Mouse (Mus musculus): ENCODE measurements around the gene Efhd2.
A peak's percentile ranks its signal among the peaks of the same experiment; 100 is the strongest.

Efhd2 gene

GRCm38 (mm10) chr4:141853437-141853836, 21.3 kb downstream of the Efhd2 start:
- peak; percentile 76 for DNase-seq

DNA sequence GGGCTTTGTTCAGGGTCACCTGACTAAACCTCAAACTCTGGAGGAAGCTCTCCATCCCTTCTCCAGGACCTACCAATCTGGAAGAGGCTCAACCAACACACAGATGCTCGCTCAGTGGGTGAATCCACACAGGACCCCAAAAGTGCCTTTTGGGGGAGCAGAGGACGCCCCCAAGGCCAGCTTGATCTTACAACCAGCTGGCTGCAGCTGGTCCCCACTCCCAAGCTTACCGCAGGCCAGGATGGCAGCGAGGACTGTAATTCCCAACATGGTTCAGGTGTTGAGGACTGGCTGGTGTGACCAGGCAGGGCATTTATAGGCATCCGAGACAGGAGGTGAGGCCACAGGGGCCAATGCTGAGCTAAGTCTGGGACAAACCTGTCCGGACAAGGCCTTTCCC, 28.7 kb downstream of the Efhd2 start, which contains the start of gene Ctrc:
Ctrc (minus strand) TSS at position 361 of the 400 bp plus-strand sequence.
- DNase-seq, result peak; percentile 4

DNA sequence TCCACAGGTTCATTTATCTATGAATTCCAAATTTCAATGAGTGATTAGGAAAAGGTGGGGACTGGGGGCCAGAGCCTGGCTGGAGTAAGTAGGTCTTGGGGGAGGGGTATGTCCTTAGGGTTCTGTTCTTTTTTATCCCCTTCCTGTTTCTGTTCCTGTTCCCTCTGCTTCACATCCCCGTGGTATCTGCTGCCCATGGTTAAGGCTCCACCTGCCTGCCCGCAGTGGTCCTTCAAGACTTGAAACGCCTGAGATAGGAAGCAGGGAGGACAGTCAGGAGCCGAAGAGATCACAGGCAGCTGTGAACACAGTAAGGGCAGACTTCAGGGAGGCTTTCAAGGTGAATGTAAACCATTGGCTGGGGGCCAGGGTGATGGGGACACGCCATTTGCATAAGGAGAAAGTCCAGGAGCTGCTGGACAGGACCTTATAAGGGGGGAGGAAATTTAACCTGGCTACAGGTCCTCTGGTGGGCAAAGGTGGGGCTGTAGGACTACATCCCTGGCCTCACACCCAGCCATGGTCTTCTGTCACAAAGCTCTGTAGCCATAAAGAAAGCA, 40.1 kb downstream of the Efhd2 start:
- no peak for DNase-seq

GRCm38 (mm10) chr4:141833911-141834310, 40.8 kb downstream of the Efhd2 start:
- DNase-seq, result no peak

DNA sequence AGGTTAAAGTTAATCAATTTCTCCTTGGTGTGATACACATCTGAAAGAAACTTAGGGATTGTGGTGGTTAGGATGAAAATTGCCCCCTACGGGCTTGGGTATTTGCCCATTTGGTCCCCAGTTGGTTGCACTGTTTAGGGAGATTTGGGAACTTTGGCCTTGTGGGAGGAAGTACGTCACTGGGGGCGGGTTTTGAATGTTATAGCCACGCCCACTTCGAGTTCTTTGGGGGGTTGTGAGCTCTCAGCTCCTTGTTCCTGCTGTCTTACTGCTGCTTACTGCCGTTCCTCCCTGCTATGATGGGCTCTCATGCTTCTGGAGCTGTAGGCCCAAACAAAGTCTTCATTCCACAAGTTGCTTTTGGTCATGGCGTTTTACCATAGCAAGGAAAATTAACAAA, 43.4 kb downstream of the Efhd2 start:
- DNase-seq, result no peak

- no peak for DNase-seq
Observed at GRCm38 (mm10) chr4:141830381-141830780, 44.3 kb downstream of the Efhd2 start.

DNA sequence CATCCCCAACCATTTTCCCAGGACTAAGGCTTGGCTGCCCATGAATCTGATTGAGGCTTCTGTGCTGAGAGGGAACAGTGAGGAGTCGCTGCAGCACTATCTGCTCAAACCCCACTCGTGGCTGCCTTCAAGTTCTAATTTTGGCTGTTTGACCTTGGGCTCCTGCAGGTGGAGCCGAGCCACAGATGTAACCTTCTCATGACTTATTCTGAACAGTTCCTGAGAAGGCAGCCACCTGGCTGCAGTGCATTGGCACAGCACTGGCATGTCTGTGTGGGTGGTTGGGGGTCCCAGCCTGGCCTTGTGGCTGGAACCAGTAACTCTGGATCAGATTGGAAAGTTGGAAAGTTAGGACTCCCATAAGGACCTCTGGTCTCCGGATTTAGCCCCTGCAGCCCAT, 46.5 kb downstream of the Efhd2 start:
- no peak for DNase-seq

DNA sequence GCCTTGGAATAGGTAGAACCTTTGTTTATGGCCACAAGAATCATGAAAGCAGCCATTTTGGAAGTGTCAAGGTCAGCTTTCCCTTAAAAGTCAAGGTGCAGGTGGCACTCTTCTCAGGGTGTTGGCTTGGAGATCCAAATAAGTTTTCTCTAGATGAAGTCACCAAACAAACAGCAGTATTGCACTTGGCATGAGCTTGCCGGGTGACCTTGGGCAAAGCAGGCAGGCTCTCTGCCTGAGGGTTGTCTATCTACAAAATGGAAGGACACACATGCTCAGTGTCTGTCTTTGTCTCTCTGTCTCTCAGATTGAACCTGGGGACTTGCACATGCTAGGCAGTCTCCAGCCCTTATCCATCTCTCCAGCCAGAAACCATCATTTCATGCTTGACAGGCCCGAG, 47.3 kb downstream of the Efhd2 start:
- DNase-seq, result no peak

DNA sequence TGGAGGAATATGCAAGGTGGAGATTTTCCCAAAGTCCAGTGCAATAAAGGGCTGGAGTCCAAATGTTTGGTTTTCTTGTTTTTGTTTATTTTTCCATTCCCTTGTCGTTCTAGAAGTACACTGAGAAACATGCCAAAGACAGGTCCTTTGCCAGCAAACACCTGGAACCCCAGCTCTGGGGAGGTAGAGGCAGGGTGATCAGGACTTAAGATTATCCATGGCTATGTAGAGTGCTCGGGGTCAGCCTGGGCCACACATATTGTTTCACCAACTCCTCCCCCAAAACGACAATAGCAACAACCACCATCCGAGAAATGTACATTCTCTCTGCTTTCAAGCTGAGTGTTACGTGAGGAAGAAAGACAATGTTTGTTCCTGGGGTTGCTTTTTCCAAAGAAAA, 48.7 kb downstream of the Efhd2 start, which contains the start of gene Cela2a:
Cela2a (minus strand) TSS at position 101 of the 400 bp plus-strand sequence.
- no peak for DNase-seq

- peak; percentile 55 for DNase-seq
Observed at GRCm38 (mm10) chr4:141822979-141823378, 51.7 kb downstream of the Efhd2 start.

- peak; percentile 71 for DNase-seq
Observed at GRCm38 (mm10) chr4:141822089-141822488, 52.6 kb downstream of the Efhd2 start.

GRCm38 (mm10) chr4:141821178-141821577, 53.5 kb downstream of the Efhd2 start:
- DNase-seq, result peak; percentile 1

- peak; percentile 3 for DNase-seq
Observed at GRCm38 (mm10) chr4:141819316-141819715, 55.4 kb downstream of the Efhd2 start.

DNA sequence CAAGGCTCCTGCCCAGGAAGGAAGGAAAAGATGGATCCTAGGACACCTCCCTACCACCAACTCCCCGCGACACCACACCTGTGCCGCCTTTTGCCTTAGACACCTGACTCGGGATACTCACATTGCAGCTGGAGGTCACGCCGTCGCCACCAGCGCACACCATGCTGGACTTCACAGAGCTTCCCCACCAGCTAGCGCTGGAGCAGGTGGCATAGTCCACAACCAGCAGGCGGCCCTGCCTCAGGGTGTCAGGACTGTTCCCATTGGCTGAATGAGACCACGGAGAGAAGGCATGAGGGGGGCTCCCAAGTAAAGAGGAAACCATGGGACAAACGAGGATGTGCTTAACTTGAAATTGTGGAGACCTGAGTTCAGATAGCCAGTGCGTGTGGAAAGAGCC, 55.9 kb downstream of the Efhd2 start:
- peak; percentile 6 for DNase-seq

- peak; percentile 0 for DNase-seq
Observed at GRCm38 (mm10) chr4:141817706-141818105, 57.0 kb downstream of the Efhd2 start.

GRCm38 (mm10) chr4:141816776-141817655, 57.7 kb downstream of the Efhd2 start:
- no peak for DNase-seq

DNA sequence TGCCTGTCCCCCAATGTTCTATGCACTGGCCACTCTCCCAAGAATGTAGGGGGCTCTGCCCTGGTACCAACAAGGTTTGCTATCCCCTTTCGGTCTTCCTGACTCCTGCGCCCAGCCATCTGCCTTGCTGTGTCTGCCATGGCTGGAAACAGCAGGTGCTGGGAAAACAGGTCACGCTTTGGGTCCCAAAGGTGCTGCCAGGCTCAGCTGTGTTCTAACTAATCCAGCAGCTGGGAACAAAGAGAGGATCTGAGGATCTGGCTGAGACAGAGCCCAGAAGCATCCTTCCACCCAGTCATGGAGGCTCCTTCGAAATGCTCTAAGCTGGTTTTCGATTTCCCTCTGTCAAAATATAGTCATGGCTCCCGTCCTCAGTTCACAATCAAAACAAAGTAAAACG, 58.5 kb downstream of the Efhd2 start:
- no peak for DNase-seq

DNA sequence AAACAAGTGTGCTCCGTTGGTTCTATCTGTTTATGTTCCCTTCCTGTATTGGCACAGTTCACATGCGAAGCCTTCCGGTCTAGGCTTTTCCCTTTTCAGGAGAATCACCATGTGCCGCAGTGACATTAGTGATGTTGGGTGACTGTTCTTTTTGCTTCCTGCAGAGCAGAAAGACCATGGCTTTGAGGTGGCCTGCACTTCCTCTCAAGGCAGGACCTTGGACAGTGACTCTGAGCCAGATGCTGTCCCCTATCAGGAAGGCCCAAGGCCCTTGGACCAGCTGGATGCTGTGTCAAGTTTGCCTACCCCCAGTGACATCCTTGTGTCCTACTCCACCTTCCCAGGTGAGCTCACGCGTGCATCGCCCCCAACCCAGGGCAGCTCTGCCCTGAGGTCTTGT, 63.3 kb downstream of the Efhd2 start:
- DNase-seq, result peak; percentile 0

- DNase-seq, result peak; percentile 1
Observed at GRCm38 (mm10) chr4:141810975-141811374, 63.7 kb downstream of the Efhd2 start.

- DNase-seq, result peak; percentile 46
Observed at GRCm38 (mm10) chr4:141809850-141810464, 64.8 kb downstream of the Efhd2 start.

All from thymus, postnatal 4 days (tissue).